Mouse (Mus musculus) stomach, postnatal 0 days (tissue): ENCODE measurements around the gene Lpcat3.

Experiments used
- CTCF ChIP-seq: IDR thresholded peaks from 2 replicates; pipeline ENCODE4 v1.5.1; 2016; ENCODE audit warnings: antibody characterized with exemption, low read depth, mild to moderate bottlenecking, moderate library complexity
- EP300 ChIP-seq: optimal IDR thresholded peaks from 2 replicates; pipeline ENCODE3; 2016; ENCODE audit warnings: antibody characterized with exemption

DNA sequence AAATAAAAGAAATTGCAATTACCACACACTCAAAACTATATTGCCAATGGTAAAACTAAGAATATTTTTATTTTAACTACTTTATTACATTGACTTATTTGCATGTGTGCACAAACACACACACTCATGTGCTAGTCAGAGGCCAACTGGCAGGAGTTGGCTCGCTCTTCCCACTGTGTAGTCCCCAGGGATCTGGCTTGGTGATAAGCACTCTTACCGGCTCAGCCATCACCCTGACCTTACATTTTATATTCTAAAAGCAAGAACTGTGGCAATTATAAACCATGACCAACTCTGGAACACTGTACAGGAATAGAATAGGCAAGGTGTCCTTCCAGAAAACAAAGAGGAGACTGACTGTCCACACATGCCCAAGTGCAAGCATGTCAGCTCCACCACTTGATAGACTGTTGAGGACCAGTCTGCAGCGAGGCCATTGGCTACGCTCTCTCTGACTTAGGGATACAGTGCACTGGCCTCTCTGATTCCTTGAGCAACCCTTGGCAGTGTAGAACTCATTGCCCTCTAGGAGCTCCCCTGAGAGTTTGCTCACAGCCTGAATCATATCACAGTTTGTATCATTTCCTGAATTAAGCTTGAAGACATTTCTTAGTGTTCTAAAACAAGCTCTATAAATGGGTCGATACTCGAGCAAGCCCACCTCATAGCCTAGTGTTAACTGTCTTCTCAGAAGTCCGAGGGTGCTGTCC lies 33.8 kb downstream of the Lpcat3 start:
- TF ChIP-seq CTCF, result no peak
- TF ChIP-seq EP300, result no peak
